In the genomic region with DNA sequence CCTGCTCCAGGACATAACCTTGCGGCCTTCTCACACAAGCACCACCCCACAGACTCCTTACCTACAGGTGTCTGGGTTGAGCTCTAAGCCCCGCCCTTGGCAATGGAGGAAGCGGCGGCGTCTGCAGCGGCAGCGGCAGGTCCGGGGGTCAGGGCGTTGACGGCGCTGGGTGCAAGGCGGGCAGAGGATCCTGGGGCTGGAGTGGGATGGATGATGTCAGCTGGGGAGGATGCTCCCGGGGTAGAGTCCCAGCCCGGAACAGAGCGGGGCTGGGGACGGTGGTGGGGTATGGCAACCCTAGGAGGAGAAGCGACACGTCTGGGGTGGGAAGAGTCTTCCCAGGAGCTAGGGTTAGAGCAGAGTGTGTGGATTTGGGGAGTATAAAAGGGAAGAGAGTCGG, we compare ENCODE assay signal across 16 mouse cellular contexts. TPM values are rescaled to one million over a fixed set of nuclear protein-coding genes. Genes with fewer than 3 reads are reported as not detected.
A peak's percentile ranks its signal among the peaks of the same experiment; 100 is the strongest.
DNase-seq lines count a peak whose midpoint lies in the region; ATAC-seq lines count a peak whose summit lies in the region.
"Had no signal": no experiment of that assay in that cellular context is flagged by ENCODE, and none has a peak within 500 bp of the region (broad histone marks: within the 10 kb centered on the region; RNA-seq: fewer than 3 reads in every experiment).

No protein-coding gene starts in this region.

- H3K9ac ChIP-seq in heart, embryonic 13.5 days: peak overlapping the region; percentile 100; the same call in 1 of the 2 replicates
- no peak overlapping the region for H3K9ac ChIP-seq in midbrain, embryonic 14.5 days (replicated peaks; ENCODE audit: low read length)
- H3K9ac ChIP-seq: forebrain, embryonic 15.5 days had no signal

- no peaks in the 10 kb centered on the region for H3K27me3 ChIP-seq in heart, embryonic 13.5 days (replicated peaks)
- no peaks in the 10 kb centered on the region for H3K27me3 ChIP-seq in heart, embryonic 10.5 days (ENCODE audit: insufficient read depth, poor library complexity, severe bottlenecking)
- no peaks in the 10 kb centered on the region for H3K27me3 ChIP-seq in midbrain, embryonic 10.5 days (ENCODE audit: low read depth, poor library complexity, severe bottlenecking)
- no peaks in the 10 kb centered on the region for H3K27me3 ChIP-seq in midbrain, embryonic 14.5 days (ENCODE audit: control insufficient read depth, insufficient read depth, low read length)
- H3K27me3 ChIP-seq in embryonic facial prominence, embryonic 10.5 days (replicated peaks; ENCODE audit: low read depth, poor library complexity, severe bottlenecking): no peaks in the 10 kb centered on the region
- H3K27me3 ChIP-seq: forebrain, embryonic 15.5 days had no signal

- H3K4me1 ChIP-seq in heart, embryonic 13.5 days: peaks cover 40% of the 10 kb centered on the region
- H3K4me1 ChIP-seq in heart, embryonic 10.5 days: peaks cover 40% of the 10 kb centered on the region
- H3K4me1 ChIP-seq in midbrain, embryonic 10.5 days: peaks cover 42% of the 10 kb centered on the region
- H3K4me1 ChIP-seq in midbrain, embryonic 14.5 days (ENCODE audit: control insufficient read depth, insufficient read depth, low read length): peaks cover 22% of the 10 kb centered on the region
- peaks cover 37% of the 10 kb centered on the region for H3K4me1 ChIP-seq in embryonic facial prominence, embryonic 10.5 days

- no peak overlapping the region for H3K4me3 ChIP-seq in heart, embryonic 13.5 days
- no peak overlapping the region for H3K4me3 ChIP-seq in heart, embryonic 10.5 days
- peak overlapping the region; percentile 20; the same call in 1 of the 2 replicates for H3K4me3 ChIP-seq in midbrain, embryonic 10.5 days
- no peak overlapping the region for H3K4me3 ChIP-seq in midbrain, embryonic 14.5 days (replicated peaks; ENCODE audit: low read depth, low read length)
- peak overlapping the region; percentile 30; the same call in 1 of the 2 replicates for H3K4me3 ChIP-seq in embryonic facial prominence, embryonic 10.5 days
- H3K4me3 ChIP-seq: forebrain, embryonic 15.5 days had no signal

- no peak for DNase-seq in heart, embryonic 10.5 days (ENCODE audit: low spot score)
- no peak for DNase-seq in midbrain, embryonic 10.5 days (ENCODE audit: low spot score)
- DNase-seq in midbrain, embryonic 14.5 days: no peak
- no peak for DNase-seq in embryonic facial prominence, embryonic 10.5 days (ENCODE audit: low spot score)
- no peak for DNase-seq in ovary, postnatal 10 days (ENCODE audit: low spot score)
- DNase-seq: adrenal gland, postnatal 25 days; cerebellum, postnatal 10 days; embryo, embryonic 11 days; lung, adult 2 months; lung, postnatal 36 days; right cerebral cortex, postnatal 25 days had no signal

- H3K36me3 ChIP-seq in heart, embryonic 13.5 days: peaks cover 54% of the 10 kb centered on the region
- H3K36me3 ChIP-seq in heart, embryonic 10.5 days: peaks cover 45% of the 10 kb centered on the region
- peaks cover 44% of the 10 kb centered on the region for H3K36me3 ChIP-seq in midbrain, embryonic 10.5 days
- H3K36me3 ChIP-seq in midbrain, embryonic 14.5 days (ENCODE audit: control insufficient read depth, insufficient read depth, low read length): peaks cover 13% of the 10 kb centered on the region
- peaks cover 48% of the 10 kb centered on the region for H3K36me3 ChIP-seq in embryonic facial prominence, embryonic 10.5 days (replicated peaks)

- H3K4me2 ChIP-seq in heart, embryonic 13.5 days: peak overlapping the region; percentile 75; the same call in 1 of the 2 replicates
- H3K4me2 ChIP-seq in midbrain, embryonic 14.5 days (ENCODE audit: low read length): no peak overlapping the region
- H3K4me2 ChIP-seq: forebrain, embryonic 15.5 days had no signal

- WGBS in heart, embryonic 13.5 days: 81% methylated on average over 19 of the region's 19 CpGs
- 83% methylated on average over 19 of the region's 19 CpGs for WGBS in heart, embryonic 10.5 days
- WGBS in midbrain, embryonic 10.5 days: 90% methylated on average over 19 of the region's 19 CpGs
- 90% methylated on average over 19 of the region's 19 CpGs for WGBS in midbrain, embryonic 14.5 days
- 84% methylated on average over 19 of the region's 19 CpGs for WGBS in embryonic facial prominence, embryonic 10.5 days

- H3K9me3 ChIP-seq in heart, embryonic 13.5 days: no peaks in the 10 kb centered on the region
- H3K9me3 ChIP-seq in heart, embryonic 10.5 days: no peaks in the 10 kb centered on the region
- no peaks in the 10 kb centered on the region for H3K9me3 ChIP-seq in midbrain, embryonic 10.5 days (replicated peaks)
- no peaks in the 10 kb centered on the region for H3K9me3 ChIP-seq in midbrain, embryonic 14.5 days (ENCODE audit: control insufficient read depth, low read length)
- H3K9me3 ChIP-seq in embryonic facial prominence, embryonic 10.5 days: no peaks in the 10 kb centered on the region
- H3K9me3 ChIP-seq: forebrain, embryonic 15.5 days had no signal

- no peak overlapping the region for H3K27ac ChIP-seq in heart, embryonic 13.5 days (replicated peaks)
- no peak overlapping the region for H3K27ac ChIP-seq in heart, embryonic 10.5 days
- H3K27ac ChIP-seq in midbrain, embryonic 10.5 days (replicated peaks): 0 out of 2 replicates have a peak overlapping the region, but pooled peaks have one; percentile 23
- no peak overlapping the region for H3K27ac ChIP-seq in midbrain, embryonic 14.5 days (replicated peaks; ENCODE audit: low read depth, low read length)
- H3K27ac ChIP-seq in embryonic facial prominence, embryonic 10.5 days (replicated peaks): no peak overlapping the region
- H3K27ac ChIP-seq: forebrain, embryonic 15.5 days; stomach, postnatal 0 days had no signal

- ATAC-seq in heart, embryonic 13.5 days (ENCODE audit: extremely low read depth, insufficient number of reproducible peaks, low FRiP score, low TSS enrichment): no peak
- no peak for ATAC-seq in midbrain, embryonic 14.5 days (ENCODE audit: low FRiP score, low TSS enrichment)
- ATAC-seq in CD4-positive, CD25-positive, alpha-beta regulatory T cell, adult 4 months: no peak
- ATAC-seq: activated CD4-positive, CD25-positive, alpha-beta regulatory T cell, adult 4 months; forebrain, embryonic 15.5 days had no signal

RNA-seq across cellular contexts. Expression of gene Vegfb, which starts 2.2 kb away (rescaled TPM):
- 125 and 133 TPM in 2 replicates for polyA plus RNA-seq in heart, embryonic 13.5 days (2015; fragmentation: Nextera tagmentation; extraction: Ambion mirVana)
- 53.0 and 94.1 TPM in 2 replicates for polyA plus RNA-seq in heart, embryonic 10.5 days (2016; fragmentation: Nextera tagmentation; extraction: Ambion mirVana)
- 35.2 and 40.8 TPM in 2 replicates for polyA plus RNA-seq in midbrain, embryonic 10.5 days (2016; fragmentation: Nextera tagmentation; extraction: Ambion mirVana)
- 33.1 and 47.3 TPM in 2 replicates for polyA plus RNA-seq in midbrain, embryonic 14.5 days (2014; fragmentation: Nextera tagmentation; extraction: Ambion mirVana)
- polyA plus RNA-seq in embryonic facial prominence, embryonic 10.5 days (2016; fragmentation: Nextera tagmentation; extraction: Ambion mirVana): 36.0 and 36.9 TPM in 2 replicates
- polyA plus RNA-seq in CD4-positive, CD25-positive, alpha-beta regulatory T cell, adult 4 months (2017; shearing (Covaris generic)): 1 to 10 TPM; 3.3 to 4.4 TPM

RNA-seq across cellular contexts. Expression of gene Fkbp2, which starts 5.0 kb away (rescaled TPM):
- 80.9 and 98.7 TPM in 2 replicates for polyA plus RNA-seq in heart, embryonic 13.5 days (2015; fragmentation: Nextera tagmentation; extraction: Ambion mirVana)
- polyA plus RNA-seq in heart, embryonic 10.5 days (2016; fragmentation: Nextera tagmentation; extraction: Ambion mirVana): 110 and 131 TPM in 2 replicates
- polyA plus RNA-seq in midbrain, embryonic 10.5 days (2016; fragmentation: Nextera tagmentation; extraction: Ambion mirVana): 115 and 127 TPM in 2 replicates
- 73.8 and 86.9 TPM in 2 replicates for polyA plus RNA-seq in midbrain, embryonic 14.5 days (2014; fragmentation: Nextera tagmentation; extraction: Ambion mirVana)
- polyA plus RNA-seq in embryonic facial prominence, embryonic 10.5 days (2016; fragmentation: Nextera tagmentation; extraction: Ambion mirVana): 100.0 and 101 TPM in 2 replicates
- 10 to 100 TPM; 46.8 to 56.8 TPM for polyA plus RNA-seq in CD4-positive, CD25-positive, alpha-beta regulatory T cell, adult 4 months (2017; shearing (Covaris generic))

RNA-seq across cellular contexts. Expression of gene Dnajc4, which starts 7.1 kb away (rescaled TPM):
- 33.2 and 35.6 TPM in 2 replicates for polyA plus RNA-seq in heart, embryonic 13.5 days (2015; fragmentation: Nextera tagmentation; extraction: Ambion mirVana)
- polyA plus RNA-seq in heart, embryonic 10.5 days (2016; fragmentation: Nextera tagmentation; extraction: Ambion mirVana): 24.6 and 29.5 TPM in 2 replicates
- polyA plus RNA-seq in midbrain, embryonic 10.5 days (2016; fragmentation: Nextera tagmentation; extraction: Ambion mirVana): 20.8 and 23.1 TPM in 2 replicates
- polyA plus RNA-seq in midbrain, embryonic 14.5 days (2014; fragmentation: Nextera tagmentation; extraction: Ambion mirVana): 23.1 and 26.7 TPM in 2 replicates
- polyA plus RNA-seq in embryonic facial prominence, embryonic 10.5 days (2016; fragmentation: Nextera tagmentation; extraction: Ambion mirVana): 18.1 and 18.2 TPM in 2 replicates
- 10 to 100 TPM; 59.8 to 74.9 TPM for polyA plus RNA-seq in CD4-positive, CD25-positive, alpha-beta regulatory T cell, adult 4 months (2017; shearing (Covaris generic))

RNA-seq across cellular contexts. Expression of gene Plcb3, which starts 9.0 kb away (rescaled TPM):
- polyA plus RNA-seq in heart, embryonic 13.5 days (2015; fragmentation: Nextera tagmentation; extraction: Ambion mirVana): 18.1 and 18.6 TPM in 2 replicates
- 26.1 and 31.9 TPM in 2 replicates for polyA plus RNA-seq in heart, embryonic 10.5 days (2016; fragmentation: Nextera tagmentation; extraction: Ambion mirVana)
- 22.4 and 23.7 TPM in 2 replicates for polyA plus RNA-seq in midbrain, embryonic 10.5 days (2016; fragmentation: Nextera tagmentation; extraction: Ambion mirVana)
- polyA plus RNA-seq in midbrain, embryonic 14.5 days (2014; fragmentation: Nextera tagmentation; extraction: Ambion mirVana): 6.3 and 8.8 TPM in 2 replicates
- 32.8 and 37.0 TPM in 2 replicates for polyA plus RNA-seq in embryonic facial prominence, embryonic 10.5 days (2016; fragmentation: Nextera tagmentation; extraction: Ambion mirVana)
- 1 to 10 TPM; 3.2 to 3.4 TPM for polyA plus RNA-seq in CD4-positive, CD25-positive, alpha-beta regulatory T cell, adult 4 months (2017; shearing (Covaris generic))

RNA-seq across cellular contexts. Expression of gene Ppp1r14b, which starts 10.5 kb away (rescaled TPM):
- polyA plus RNA-seq in heart, embryonic 13.5 days (2015; fragmentation: Nextera tagmentation; extraction: Ambion mirVana): 82.3 and 117 TPM in 2 replicates
- polyA plus RNA-seq in heart, embryonic 10.5 days (2016; fragmentation: Nextera tagmentation; extraction: Ambion mirVana): 169 and 191 TPM in 2 replicates
- 90.8 and 116 TPM in 2 replicates for polyA plus RNA-seq in midbrain, embryonic 10.5 days (2016; fragmentation: Nextera tagmentation; extraction: Ambion mirVana)
- polyA plus RNA-seq in midbrain, embryonic 14.5 days (2014; fragmentation: Nextera tagmentation; extraction: Ambion mirVana): 198 and 257 TPM in 2 replicates
- 217 and 235 TPM in 2 replicates for polyA plus RNA-seq in embryonic facial prominence, embryonic 10.5 days (2016; fragmentation: Nextera tagmentation; extraction: Ambion mirVana)
- 10 to 100 TPM in 1 of 2 experiments, 1 to 10 TPM in 1; 9.3 to 23.8 TPM for polyA plus RNA-seq in CD4-positive, CD25-positive, alpha-beta regulatory T cell, adult 4 months (2017; shearing (Covaris generic))

Comparison
In these comparisons a context has a peak if more than half of its experiments do, and no peak if none do; other contexts are left out.
1. H3K4me3 ChIP-seq: peak in midbrain, embryonic 10.5 days (single experiment) and embryonic facial prominence, embryonic 10.5 days (single experiment); none in heart, embryonic 13.5 days (single experiment), heart, embryonic 10.5 days (single experiment) and midbrain, embryonic 14.5 days (single experiment).